Mouse (Mus musculus) forebrain, embryonic 15.5 days (tissue): Measurements from ENCODE around the gene Fgfr2. TPM values are rescaled to one million over a fixed set of nuclear protein-coding genes. Genes with fewer than 3 reads are reported as not detected.
A peak's percentile ranks its signal among the peaks of the same experiment; 100 is the strongest.

Experiments
- ATAC-seq: fragments of 200-750 bp; cut with Nextera tagmentation; replicated peaks from 2 replicates; pipeline ENCODE4 v1.8.0; 2017; ENCODE audit warnings: mild to moderate bottlenecking, moderate TSS enrichment, moderate library complexity
- H3K27ac ChIP-seq: fragments of 300-500 bp; sonication (generic); replicated peaks from 2 replicates; pipeline ENCODE4 v1.5.1; 2015; ENCODE audit warnings: mild to moderate bottlenecking, inconsistent platforms
- H3K27me3 ChIP-seq: fragments of 300-500 bp; sonication (generic); 2 replicates; pipeline ENCODE4 v1.6.1; 2015; ENCODE audit warnings: inconsistent platforms
- H3K36me3 ChIP-seq: fragments of 300-500 bp; sonication (generic); 2 replicates; pipeline ENCODE4 v1.6.1; 2015; ENCODE audit warnings: mild to moderate bottlenecking, inconsistent platforms
- H3K4me1 ChIP-seq: fragments of 300-500 bp; sonication (generic); 2 replicates; pipeline ENCODE4 v1.6.1; 2015; ENCODE audit warnings: inconsistent platforms
- H3K4me2 ChIP-seq: fragments of 300-500 bp; sonication (generic); replicated peaks from 2 replicates; pipeline ENCODE4 v1.6.1; 2015; ENCODE audit warnings: mild to moderate bottlenecking, inconsistent platforms
- H3K4me3 ChIP-seq: fragments of 300-500 bp; sonication (generic); 2 replicates; pipeline ENCODE4 v1.5.1; 2015; ENCODE audit warnings: mild to moderate bottlenecking, inconsistent platforms
- H3K9ac ChIP-seq: fragments of 300-500 bp; sonication (generic); replicated peaks from 2 replicates; pipeline ENCODE4 v1.6.1; 2015; ENCODE audit warnings: mild to moderate bottlenecking, inconsistent platforms
- H3K9me3 ChIP-seq: fragments of 300-500 bp; sonication (generic); 2 replicates; pipeline ENCODE4 v1.6.1; 2016; ENCODE audit warnings: inconsistent platforms
- WGBS: fragments of 180-500 bp; shearing (Covaris S2); methylation state at CpG from one replicate; pipeline ENCODE4 v1.1.7; 2015; ENCODE audit warnings: mixed read lengths; 5-methylcytosine and 5-hydroxymethylcytosine counted together
- polyA plus RNA-seq: library from polyadenylated mRNA; unstranded; fragments of >200 nt; fragmentation: Nextera tagmentation; extraction: Ambion mirVana; gene quantifications from 2 replicates; pipeline ENCODE4 v1.2.1, GENCODE M21; 2015

Gene Fgfr2
- polyA plus RNA-seq, 1 experiment from 2014 or later: 48.1 TPM

DNA sequence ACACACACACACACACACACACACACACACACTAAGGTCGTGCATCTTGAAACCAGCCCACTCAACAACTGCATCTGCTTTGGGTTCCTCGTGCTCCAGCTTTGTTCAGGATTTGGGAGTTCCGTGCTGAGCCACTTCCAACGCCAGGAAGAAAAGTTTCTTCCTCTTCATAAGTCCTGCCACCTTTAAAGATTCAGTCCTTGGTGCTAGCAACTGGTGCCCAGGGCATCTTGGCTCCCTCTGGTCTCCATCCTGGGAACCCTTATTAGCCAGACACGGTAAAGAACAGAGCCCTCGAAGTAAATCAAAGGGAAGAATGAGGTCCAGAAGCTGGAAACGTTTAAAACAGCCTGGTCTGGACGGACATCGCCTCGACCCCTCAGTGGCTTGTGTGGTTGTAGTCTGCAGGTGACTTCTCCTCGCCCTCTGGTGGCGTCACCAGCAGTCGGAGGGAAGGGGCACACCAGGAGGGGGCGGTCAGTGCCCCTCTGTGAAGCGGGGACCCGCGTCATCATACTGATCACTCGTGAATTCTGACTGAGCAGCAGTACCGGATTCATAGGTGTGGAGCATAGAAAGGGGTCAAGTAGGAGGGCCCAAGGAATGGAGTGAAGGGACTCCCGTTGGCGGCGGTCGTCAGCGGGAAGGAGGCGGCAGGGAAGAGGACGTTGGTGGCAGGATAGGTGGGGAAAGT lies 526.4 kb downstream of the Fgfr2 start:
- Histone ChIP-seq H3K4me1 (peaks cover 34% of the 10 kb centered on the region), H3K27me3 (peaks cover 71% of the 10 kb centered on the region), H3K9me3 (no peaks in the 10 kb centered on the region), H3K4me3 (peak overlapping the region; percentile 41), H3K4me2 (peak overlapping the region; percentile 76), H3K27ac (no peak overlapping the region), H3K36me3 (no peaks in the 10 kb centered on the region), H3K9ac (peak overlapping the region; percentile 16; the same call in 1 of the 2 replicates)
- WGBS: 4% methylated on average over 26 of the region's 26 CpGs
- ATAC-seq: no peak

DNA sequence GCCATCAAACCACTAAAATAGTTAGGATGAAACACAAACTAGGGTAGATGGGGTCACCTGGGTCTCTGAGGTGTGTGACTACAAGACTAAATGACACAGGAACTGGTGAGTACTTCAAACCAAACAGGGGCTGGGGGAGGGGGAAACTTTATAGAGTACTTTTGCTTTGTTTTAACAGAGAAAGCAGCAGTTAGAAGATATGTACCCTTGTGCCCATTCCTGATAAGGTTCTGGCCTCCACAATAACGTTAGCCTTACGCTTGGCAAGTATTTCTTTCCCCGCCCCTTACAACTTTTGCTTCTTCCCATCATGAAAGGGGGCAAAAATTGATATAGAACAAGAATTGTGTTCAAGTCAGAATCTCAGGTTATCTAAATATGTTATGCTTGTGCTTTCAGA lies 527.4 kb downstream of the Fgfr2 start:
- no peak overlapping the region for H3K9ac ChIP-seq
- H3K36me3 ChIP-seq: no peaks in the 10 kb centered on the region
- no peak overlapping the region for H3K4me3 ChIP-seq
- H3K27me3 ChIP-seq: peaks cover 62% of the 10 kb centered on the region
- peaks cover 34% of the 10 kb centered on the region for H3K4me1 ChIP-seq
- no peaks in the 10 kb centered on the region for H3K9me3 ChIP-seq
- H3K27ac ChIP-seq: no peak overlapping the region
- 80% methylated on average over 3 of the region's 3 CpGs for WGBS
- ATAC-seq: no peak
- no peak overlapping the region for H3K4me2 ChIP-seq

DNA sequence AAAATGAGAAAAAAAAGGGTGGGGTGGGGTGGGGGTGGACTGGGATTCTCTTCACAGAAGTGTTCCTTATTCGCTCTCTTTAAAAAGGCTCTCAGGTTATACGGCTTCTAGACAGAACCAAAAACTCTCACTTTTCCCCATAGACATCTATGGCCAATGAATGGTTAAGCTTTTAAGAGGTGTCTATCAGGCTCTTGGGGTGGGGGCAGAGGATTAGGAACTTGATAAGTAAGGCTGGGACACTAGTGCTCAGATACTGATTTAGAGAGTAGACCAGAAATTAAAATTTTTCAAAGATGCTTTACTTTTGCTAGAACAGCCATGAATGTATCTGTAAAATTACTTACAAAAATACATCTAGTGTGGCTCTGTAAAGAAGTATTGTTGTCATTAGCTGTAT lies 528.8 kb downstream of the Fgfr2 start:
- WGBS: 93% methylated on average over 2 of the region's 2 CpGs
- peaks cover 25% of the 10 kb centered on the region for H3K4me1 ChIP-seq
- H3K9ac ChIP-seq: no peak overlapping the region
- no peak overlapping the region for H3K4me3 ChIP-seq
- H3K9me3 ChIP-seq: no peaks in the 10 kb centered on the region
- H3K4me2 ChIP-seq: no peak overlapping the region
- no peaks in the 10 kb centered on the region for H3K36me3 ChIP-seq
- peaks cover 47% of the 10 kb centered on the region for H3K27me3 ChIP-seq
- H3K27ac ChIP-seq: no peak overlapping the region
- no peak for ATAC-seq

DNA sequence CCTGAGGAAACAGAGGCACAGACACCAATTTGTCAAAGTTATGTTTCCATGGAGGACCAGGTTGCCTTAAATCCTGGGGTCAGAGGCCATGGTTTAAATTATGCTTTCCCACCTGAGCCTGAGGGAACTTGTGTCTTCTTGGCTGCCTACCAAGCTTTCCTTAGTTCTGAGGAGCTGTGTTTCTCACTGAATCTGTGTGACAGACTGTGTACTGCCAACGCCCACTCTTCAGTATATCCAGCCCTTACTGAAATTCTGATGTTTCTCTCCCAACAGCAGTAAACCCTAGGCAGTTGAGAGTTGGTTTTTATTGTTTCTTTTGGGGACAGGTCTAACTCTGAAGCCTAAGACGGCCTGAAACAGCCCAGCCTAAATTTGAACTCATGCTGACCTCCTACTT lies 529.4 kb downstream of the Fgfr2 start:
- H3K9me3 ChIP-seq: no peaks in the 10 kb centered on the region
- no peak overlapping the region for H3K27ac ChIP-seq
- 61% methylated on average over 2 of the region's 2 CpGs for WGBS
- no peak for ATAC-seq
- no peak overlapping the region for H3K9ac ChIP-seq
- peaks cover 20% of the 10 kb centered on the region for H3K4me1 ChIP-seq
- no peak overlapping the region for H3K4me3 ChIP-seq
- no peak overlapping the region for H3K4me2 ChIP-seq
- H3K36me3 ChIP-seq: no peaks in the 10 kb centered on the region
- H3K27me3 ChIP-seq: peaks cover 41% of the 10 kb centered on the region

DNA sequence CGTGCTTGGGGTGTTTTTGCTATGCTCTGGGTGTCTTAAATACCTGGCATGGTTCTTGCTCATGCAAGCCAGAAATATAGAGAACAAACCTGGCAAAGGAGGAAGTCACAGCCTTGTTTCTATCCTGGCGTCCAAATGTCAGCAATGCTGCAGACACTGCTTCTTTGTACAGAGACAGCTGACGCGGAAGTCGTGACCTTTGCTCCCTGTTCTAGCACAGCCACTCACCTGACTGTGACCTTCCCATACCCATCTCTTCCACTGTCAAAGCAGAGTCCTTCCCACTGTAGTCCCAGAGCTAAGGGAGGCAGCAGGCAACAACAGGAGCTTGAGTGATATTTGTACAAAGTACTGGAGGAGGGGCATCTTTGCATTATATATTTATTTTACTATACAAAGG lies 533.5 kb downstream of the Fgfr2 start:
- no peak for ATAC-seq
- Histone ChIP-seq H3K9me3 (no peaks in the 10 kb centered on the region), H3K9ac (no peak overlapping the region), H3K27ac (no peak overlapping the region), H3K36me3 (no peaks in the 10 kb centered on the region), H3K4me2 (no peak overlapping the region), H3K4me3 (no peak overlapping the region), H3K4me1 (no peaks in the 10 kb centered on the region), H3K27me3 (no peaks in the 10 kb centered on the region)
- 62% methylated on average over 5 of the region's 5 CpGs for WGBS

DNA sequence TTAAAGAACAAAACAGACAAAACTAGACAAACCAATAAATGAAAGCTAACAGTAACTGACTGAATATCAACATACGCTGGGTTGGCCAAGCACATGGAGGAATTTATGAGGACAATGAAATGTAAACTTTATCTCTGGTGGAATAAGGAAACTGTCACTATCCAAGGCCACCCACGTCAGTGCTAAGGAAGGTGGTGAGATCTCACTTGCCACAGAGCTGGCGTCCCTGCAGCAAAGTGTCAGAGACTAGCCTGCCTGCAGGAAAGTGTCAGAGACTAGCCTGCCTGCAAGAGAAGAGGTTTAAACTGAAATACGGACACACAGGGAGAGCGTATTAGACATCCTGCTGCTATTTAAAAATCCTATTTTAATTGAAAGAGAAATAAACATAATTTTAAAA lies 536.0 kb downstream of the Fgfr2 start:
- Histone ChIP-seq H3K9ac (no peak overlapping the region), H3K4me2 (no peak overlapping the region), H3K27me3 (no peaks in the 10 kb centered on the region), H3K9me3 (no peaks in the 10 kb centered on the region), H3K36me3 (no peaks in the 10 kb centered on the region), H3K4me3 (no peak overlapping the region), H3K27ac (no peak overlapping the region), H3K4me1 (no peaks in the 10 kb centered on the region)
- WGBS: 77% methylated on average over 5 of the region's 5 CpGs
- no peak for ATAC-seq

DNA sequence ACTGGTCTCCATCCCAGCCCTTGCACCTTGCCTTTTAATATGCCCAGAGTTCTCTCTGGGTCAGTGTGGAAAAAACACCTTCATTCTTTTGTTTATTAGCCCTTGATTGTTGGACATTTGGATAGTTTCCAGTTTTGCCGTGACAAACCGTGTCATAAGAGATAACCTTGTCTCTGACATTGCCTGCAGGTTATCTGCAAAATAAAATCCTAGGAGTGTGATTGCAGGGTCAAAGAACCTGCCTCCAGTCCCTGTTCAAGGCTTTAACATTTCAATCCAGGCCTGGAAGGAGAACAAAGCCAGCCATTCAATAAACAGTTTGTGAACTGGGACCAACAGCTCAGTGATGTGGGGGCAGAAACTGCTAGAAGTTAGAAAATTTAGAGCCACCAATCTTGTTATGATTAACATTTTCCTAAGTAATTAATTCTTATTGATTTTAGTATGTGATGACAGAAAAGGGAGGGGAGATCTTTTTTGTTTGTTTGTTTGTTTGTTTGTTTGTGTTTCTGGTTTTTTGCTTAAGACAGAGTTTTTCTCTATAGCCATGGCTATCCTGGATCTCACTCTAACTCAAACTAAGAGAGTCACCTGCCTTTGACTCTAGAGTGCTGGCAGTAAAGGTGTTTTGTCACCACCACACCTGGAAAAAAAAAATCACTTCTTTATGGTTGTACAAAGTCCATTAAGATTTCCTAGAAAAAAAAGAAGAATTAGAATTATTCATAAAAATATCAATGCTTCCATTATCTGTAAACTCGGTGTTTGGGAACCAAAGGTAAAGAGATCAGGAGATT lies 537.3 kb downstream of the Fgfr2 start:
- Histone ChIP-seq H3K36me3 (no peaks in the 10 kb centered on the region), H3K4me1 (no peaks in the 10 kb centered on the region), H3K27me3 (no peaks in the 10 kb centered on the region), H3K27ac (no peak overlapping the region), H3K9ac (no peak overlapping the region), H3K9me3 (no peaks in the 10 kb centered on the region), H3K4me3 (no peak overlapping the region), H3K4me2 (no peak overlapping the region)
- 63% methylated on average over 3 of the region's 3 CpGs for WGBS
- ATAC-seq: no peak

DNA sequence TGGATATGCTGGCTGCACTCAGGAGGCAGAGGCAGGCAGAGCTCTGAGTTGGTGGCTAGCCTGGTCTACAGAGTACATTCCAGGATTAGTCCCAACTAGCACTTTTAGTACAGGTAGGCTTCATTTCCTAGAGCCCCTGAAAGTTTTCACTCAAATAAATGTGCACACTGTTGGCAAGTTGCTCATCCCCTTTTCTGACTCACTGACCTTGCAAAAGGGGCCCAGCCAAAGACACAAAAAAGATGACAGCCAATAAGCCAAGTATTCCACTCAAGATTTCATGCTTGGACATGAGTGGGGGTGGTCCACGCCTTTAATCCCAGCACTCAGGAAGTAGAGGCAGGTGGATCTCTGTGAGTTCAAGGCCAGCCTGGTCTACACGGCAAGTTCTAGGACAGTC lies 541.7 kb downstream of the Fgfr2 start:
- no peak overlapping the region for H3K9ac ChIP-seq
- no peaks in the 10 kb centered on the region for H3K36me3 ChIP-seq
- no peak for ATAC-seq
- no peaks in the 10 kb centered on the region for H3K27me3 ChIP-seq
- no peaks in the 10 kb centered on the region for H3K9me3 ChIP-seq
- no peak overlapping the region for H3K4me2 ChIP-seq
- no peak overlapping the region for H3K4me3 ChIP-seq
- no peak overlapping the region for H3K27ac ChIP-seq
- 98% methylated on average over 2 of the region's 2 CpGs for WGBS
- H3K4me1 ChIP-seq: peaks cover 3% of the 10 kb centered on the region; the same call in 1 of the 2 replicates

DNA sequence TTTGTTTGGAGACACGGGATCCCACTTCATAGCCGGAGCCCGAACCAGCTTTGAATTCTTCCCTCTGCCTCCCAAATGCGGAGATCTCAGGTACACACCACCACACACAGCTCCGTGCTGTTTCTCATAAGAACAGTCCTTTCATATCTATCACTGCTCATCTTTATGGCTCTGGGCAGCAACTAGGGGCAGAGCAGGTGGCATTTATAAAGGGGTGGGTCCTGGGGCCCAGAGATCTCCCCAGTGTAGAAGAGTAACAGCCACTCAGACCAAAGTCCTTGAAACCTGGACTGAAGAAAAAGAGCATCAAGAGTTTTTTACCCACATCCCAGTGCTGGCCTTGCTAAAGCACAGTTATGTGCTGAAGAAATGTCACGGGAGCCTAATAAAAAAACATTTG lies 542.6 kb downstream of the Fgfr2 start:
- no peaks in the 10 kb centered on the region for H3K27me3 ChIP-seq
- no peak overlapping the region for H3K4me3 ChIP-seq
- ATAC-seq: no peak
- H3K4me1 ChIP-seq: peaks cover 5% of the 10 kb centered on the region
- no peak overlapping the region for H3K9ac ChIP-seq
- H3K4me2 ChIP-seq: no peak overlapping the region
- 87% methylated on average over 6 of the region's 6 CpGs for WGBS
- no peaks in the 10 kb centered on the region for H3K9me3 ChIP-seq
- H3K27ac ChIP-seq: no peak overlapping the region
- no peaks in the 10 kb centered on the region for H3K36me3 ChIP-seq

DNA sequence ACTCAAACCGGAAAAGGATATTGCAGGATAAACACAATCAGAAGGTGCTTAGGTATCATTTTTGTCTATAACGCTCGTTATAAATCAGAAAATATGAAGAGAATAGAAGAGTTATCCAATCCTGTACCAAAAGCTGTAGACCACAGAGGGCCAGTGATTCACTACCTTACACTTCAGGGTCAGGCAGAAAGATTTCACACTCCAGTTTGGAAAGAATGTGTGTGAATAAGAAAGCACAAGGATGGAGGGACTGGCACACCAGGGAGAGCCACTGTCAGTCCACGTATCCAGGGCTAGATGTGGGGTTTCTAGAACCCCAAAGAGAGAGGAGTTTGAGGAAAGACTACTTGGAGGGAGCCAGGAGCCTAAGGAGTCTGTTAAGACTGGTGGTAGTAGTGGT lies 546.3 kb downstream of the Fgfr2 start:
- Histone ChIP-seq H3K36me3 (no peaks in the 10 kb centered on the region), H3K4me3 (no peak overlapping the region), H3K9ac (no peak overlapping the region), H3K4me2 (peak overlapping the region; percentile 64; the same call in 1 of the 2 replicates), H3K4me1 (peaks cover 19% of the 10 kb centered on the region), H3K9me3 (no peaks in the 10 kb centered on the region), H3K27me3 (no peaks in the 10 kb centered on the region), H3K27ac (no peak overlapping the region)
- ATAC-seq: no peak
- 61% methylated on average over 4 of the region's 4 CpGs for WGBS

DNA sequence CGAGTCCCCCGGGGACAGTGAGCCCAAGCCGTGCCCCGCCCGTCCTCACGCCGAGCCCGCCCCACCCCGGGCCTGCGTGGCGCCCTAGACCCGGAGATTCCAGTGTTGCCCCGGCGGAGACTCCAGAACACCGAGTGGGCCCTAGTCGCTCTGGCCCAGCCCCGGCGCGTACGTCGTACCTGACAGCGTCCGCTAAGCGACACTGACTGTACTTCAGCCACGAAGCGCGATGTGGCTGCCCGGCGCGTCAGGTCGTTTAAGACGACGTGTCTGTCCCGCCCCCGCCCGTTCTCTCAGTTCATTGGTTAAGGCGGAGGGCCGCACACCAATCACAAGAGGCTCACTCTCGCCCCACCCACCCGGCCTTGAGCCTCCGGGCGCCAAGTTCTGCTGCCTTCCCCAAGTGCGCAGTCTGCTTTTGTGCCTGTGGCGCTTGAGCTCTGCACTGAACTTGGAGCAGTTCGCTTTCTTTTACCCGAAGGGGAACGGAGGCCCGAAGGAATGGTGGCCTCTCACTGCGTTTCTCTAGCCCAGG lies 547.0 kb downstream of the Fgfr2 start, which contains the start of gene Oat:
Oat (minus strand) TSS at position 283 of the 535 bp plus-strand sequence.
- Histone ChIP-seq H3K4me2 (peak within 1 kb of the TSS; percentile 64), H3K9ac (peak within 1 kb of the TSS; percentile 58), H3K27me3 (no peaks in the 10 kb centered on the region), H3K36me3 (no peaks in the 10 kb centered on the region), H3K4me1 (peaks cover 26% of the 10 kb centered on the region), H3K9me3 (no peaks in the 10 kb centered on the region), H3K27ac (peak within 1 kb of the TSS; percentile 88), H3K4me3 (peak within 1 kb of the TSS; percentile 72)
- under 1% methylated on average over 49 of the region's 49 CpGs for WGBS
- peak; percentile 96 for ATAC-seq

DNA sequence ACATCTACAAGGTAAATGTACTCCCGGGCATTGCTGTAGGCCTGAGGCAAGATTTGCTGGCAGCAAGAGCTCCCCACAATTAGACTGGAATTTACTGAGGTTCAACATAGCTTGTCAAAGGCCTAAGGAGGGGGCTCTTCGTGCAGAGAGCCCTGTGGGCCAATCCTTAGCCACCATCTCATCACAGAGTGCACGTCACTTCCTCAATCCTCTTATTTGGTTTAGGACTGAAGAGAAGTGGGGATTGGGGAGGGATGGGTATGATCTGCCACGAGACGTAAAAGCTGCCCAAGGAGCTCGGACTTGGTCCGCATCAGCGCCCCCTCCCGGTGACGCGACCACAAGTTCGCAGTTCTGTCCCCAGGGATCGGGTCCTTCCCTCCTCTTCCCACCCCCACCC lies 547.5 kb downstream of the Fgfr2 start:
- H3K27ac ChIP-seq: peak overlapping the region; percentile 88
- H3K4me3 ChIP-seq: peak overlapping the region; percentile 72
- H3K27me3 ChIP-seq: no peaks in the 10 kb centered on the region
- peaks cover 30% of the 10 kb centered on the region for H3K4me1 ChIP-seq
- H3K36me3 ChIP-seq: no peaks in the 10 kb centered on the region
- peak overlapping the region; percentile 64 for H3K4me2 ChIP-seq
- WGBS: 1% methylated on average over 13 of the region's 13 CpGs
- ATAC-seq: peak; percentile 91
- H3K9me3 ChIP-seq: no peaks in the 10 kb centered on the region
- H3K9ac ChIP-seq: peak overlapping the region; percentile 58
